Mouse (Mus musculus) erythroblast, embryonic 14.5 days (primary cell): ENCODE results near the gene Mesp2.

ENCODE experiments used
- GATA1 ChIP-seq: IDR thresholded peaks from 2 replicates; pipeline ENCODE4 v1.6.1; 2012; ENCODE audit warnings: low read length, inconsistent platforms, mixed read lengths
- TAL1 ChIP-seq: IDR thresholded peaks from 3 replicates; pipeline ENCODE4 v1.6.1; 2012; ENCODE audit warnings: low read length, inconsistent platforms, mixed read lengths

DNA sequence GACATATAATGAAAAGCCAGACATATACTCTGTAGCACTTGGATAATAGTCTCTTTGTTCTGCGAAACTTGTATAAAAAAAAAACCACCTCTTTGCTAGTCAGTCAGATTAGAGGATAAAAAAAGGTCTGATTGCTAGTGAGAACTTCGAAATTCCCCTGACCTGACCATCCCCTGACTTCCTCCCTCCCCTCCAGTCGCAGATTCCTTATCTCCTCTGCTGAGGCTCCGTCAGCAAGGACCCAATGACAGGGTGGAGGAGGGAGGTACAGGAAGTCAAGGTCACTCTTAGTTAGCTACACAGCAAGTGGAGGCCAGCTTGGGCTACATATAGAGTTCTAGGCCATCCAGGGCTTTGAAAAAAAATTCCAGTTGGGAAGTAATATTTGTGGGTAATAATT, 9.0 kb downstream of the Mesp2 start:
- TF ChIP-seq GATA1: no peak
- TF ChIP-seq TAL1: no peak
